Mouse (Mus musculus): ENCODE measurements around the gene Sik2. TPM values are rescaled to one million over a fixed set of nuclear protein-coding genes. Genes with fewer than 3 reads are reported as not detected.
A peak's percentile ranks its signal among the peaks of the same experiment; 100 is the strongest.

Sik2 gene
- polyA plus RNA-seq, 1 experiment from 2014 or later = 16.1 TPM

DNA sequence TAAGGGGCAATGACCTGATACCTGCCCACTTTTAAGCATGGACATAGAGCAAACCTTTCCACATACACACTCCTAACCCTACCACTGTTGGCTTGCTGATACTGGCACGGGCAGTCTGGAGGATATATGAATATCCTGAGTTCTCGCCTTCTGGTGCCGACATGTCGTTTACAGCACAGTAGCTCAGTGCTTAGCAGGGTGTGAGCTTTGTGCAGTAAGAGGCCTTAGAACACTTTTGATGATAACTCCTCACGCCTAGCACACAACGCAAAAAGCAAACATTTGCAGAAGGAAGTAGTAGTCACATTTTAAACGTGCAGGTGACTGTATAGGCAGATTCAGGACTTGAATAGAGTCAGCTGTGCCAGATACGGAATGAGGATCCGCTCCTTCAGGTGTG, 159.1 kb downstream of the Sik2 start:
- 86% methylated on average over 9 of the region's 9 CpGs for WGBS
- no peak overlapping the region for H3K4me3 ChIP-seq (ENCODE audit: low read depth, low read length)
- no peak overlapping the region for H3K9ac ChIP-seq (replicated peaks; ENCODE audit: low read depth, low read length)
- peak; percentile 32; the same call in 1 of the 2 replicates for ATAC-seq (ENCODE audit: low read depth)
- no peak overlapping the region for H3K4me2 ChIP-seq (ENCODE audit: low read depth, low read length)
- no peaks in the 10 kb centered on the region for H3K4me1 ChIP-seq (ENCODE audit: control insufficient read depth, insufficient read depth, low read length)
- no peaks in the 10 kb centered on the region for H3K9me3 ChIP-seq (ENCODE audit: control insufficient read depth, low read length)
- no peaks in the 10 kb centered on the region for H3K36me3 ChIP-seq (ENCODE audit: control insufficient read depth, insufficient read depth, low read length)
- no peaks in the 10 kb centered on the region for H3K27me3 ChIP-seq (ENCODE audit: control insufficient read depth, insufficient read depth, low read length)
- H3K27ac ChIP-seq (ENCODE audit: low read depth, low read length) = no peak overlapping the region

- WGBS = 21% methylated on average over 8 of the region's 8 CpGs
- no peak overlapping the region for H3K4me2 ChIP-seq (ENCODE audit: low read depth, low read length)
- no peaks in the 10 kb centered on the region for H3K9me3 ChIP-seq (ENCODE audit: control insufficient read depth, low read length)
- H3K36me3 ChIP-seq (ENCODE audit: control insufficient read depth, insufficient read depth, low read length) = no peaks in the 10 kb centered on the region; the same call in 1 of the 2 replicates
- H3K27me3 ChIP-seq (ENCODE audit: control insufficient read depth, insufficient read depth, low read length) = no peaks in the 10 kb centered on the region
- peak; percentile 74 for ATAC-seq (ENCODE audit: low read depth)
- no peak overlapping the region for H3K9ac ChIP-seq (replicated peaks; ENCODE audit: low read depth, low read length)
- H3K27ac ChIP-seq (ENCODE audit: low read depth, low read length) = no peak overlapping the region
- no peak overlapping the region for H3K4me3 ChIP-seq (ENCODE audit: low read depth, low read length)
- no peaks in the 10 kb centered on the region for H3K4me1 ChIP-seq (ENCODE audit: control insufficient read depth, insufficient read depth, low read length)
Measured at GRCm38 (mm10) chr9:50849249-50849648, 159.6 kb downstream of the Sik2 start.

DNA sequence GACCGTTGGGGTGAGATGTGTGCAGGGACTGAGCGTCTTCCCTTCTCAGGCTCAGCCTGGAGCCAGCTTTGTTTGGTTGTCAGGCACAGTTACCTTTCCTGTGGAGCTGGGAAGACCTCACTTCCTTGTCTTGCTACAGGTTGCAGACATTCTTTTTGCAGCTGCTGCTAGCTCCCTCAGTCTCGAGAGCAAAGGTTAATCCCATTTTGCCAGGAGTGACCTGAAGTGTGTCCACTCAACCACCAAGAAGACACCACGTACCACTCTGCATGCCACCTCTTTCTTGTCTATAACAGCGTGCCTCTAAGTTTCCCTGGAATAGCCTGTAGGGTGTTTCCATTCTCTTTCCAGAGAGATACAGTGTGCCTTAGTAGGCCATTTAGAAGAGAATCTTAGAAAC, 160.1 kb downstream of the Sik2 start:
- WGBS = 75% methylated on average over 5 of the region's 5 CpGs
- H3K27ac ChIP-seq (ENCODE audit: low read depth, low read length) = no peak overlapping the region

GRCm38 (mm10) chr9:50847606-50848368, 161.1 kb downstream of the Sik2 start:
- WGBS = 74% methylated on average over 12 of the region's 12 CpGs
- H3K9me3 ChIP-seq (ENCODE audit: control insufficient read depth, low read length) = no peaks in the 10 kb centered on the region
- no peak overlapping the region for H3K4me2 ChIP-seq (ENCODE audit: low read depth, low read length)
- no peak overlapping the region for H3K4me3 ChIP-seq (ENCODE audit: low read depth, low read length)
- peaks cover 4% of the 10 kb centered on the region; the same call in 1 of the 2 replicates for H3K36me3 ChIP-seq (ENCODE audit: control insufficient read depth, insufficient read depth, low read length)
- ATAC-seq (ENCODE audit: low read depth) = no peak
- H3K4me1 ChIP-seq (ENCODE audit: control insufficient read depth, insufficient read depth, low read length) = no peaks in the 10 kb centered on the region
- no peak overlapping the region for H3K9ac ChIP-seq (replicated peaks; ENCODE audit: low read depth, low read length)
- H3K27me3 ChIP-seq (ENCODE audit: control insufficient read depth, insufficient read depth, low read length) = no peaks in the 10 kb centered on the region
- H3K27ac ChIP-seq (ENCODE audit: low read depth, low read length) = no peak overlapping the region

More for the DNA sequence above, 160.1 kb downstream of the Sik2 start:
- Histone ChIP-seq H3K9ac (replicated peaks; ENCODE audit: low read depth, low read length) (no peak overlapping the region), H3K4me3 (ENCODE audit: low read depth, low read length) (no peak overlapping the region), H3K9me3 (ENCODE audit: control insufficient read depth, low read length) (no peaks in the 10 kb centered on the region), H3K4me2 (ENCODE audit: low read depth, low read length) (no peak overlapping the region), H3K27me3 (ENCODE audit: control insufficient read depth, insufficient read depth, low read length) (no peaks in the 10 kb centered on the region), H3K36me3 (ENCODE audit: control insufficient read depth, insufficient read depth, low read length) (no peaks in the 10 kb centered on the region; the same call in 1 of the 2 replicates), H3K4me1 (ENCODE audit: control insufficient read depth, insufficient read depth, low read length) (no peaks in the 10 kb centered on the region)
- ATAC-seq (ENCODE audit: low read depth) = no peak

GRCm38 (mm10) chr9:50847133-50847532, 161.7 kb downstream of the Sik2 start:
- Histone ChIP-seq H3K27me3 (ENCODE audit: control insufficient read depth, insufficient read depth, low read length) (no peaks in the 10 kb centered on the region), H3K4me2 (ENCODE audit: low read depth, low read length) (no peak overlapping the region), H3K36me3 (ENCODE audit: control insufficient read depth, insufficient read depth, low read length) (peaks cover 6% of the 10 kb centered on the region; the same call in 1 of the 2 replicates), H3K4me1 (ENCODE audit: control insufficient read depth, insufficient read depth, low read length) (no peaks in the 10 kb centered on the region), H3K27ac (ENCODE audit: low read depth, low read length) (no peak overlapping the region), H3K9me3 (ENCODE audit: control insufficient read depth, low read length) (no peaks in the 10 kb centered on the region), H3K4me3 (ENCODE audit: low read depth, low read length) (no peak overlapping the region), H3K9ac (replicated peaks; ENCODE audit: low read depth, low read length) (no peak overlapping the region)
- no peak for ATAC-seq (ENCODE audit: low read depth)
- WGBS = 93% methylated on average over 6 of the region's 6 CpGs

DNA sequence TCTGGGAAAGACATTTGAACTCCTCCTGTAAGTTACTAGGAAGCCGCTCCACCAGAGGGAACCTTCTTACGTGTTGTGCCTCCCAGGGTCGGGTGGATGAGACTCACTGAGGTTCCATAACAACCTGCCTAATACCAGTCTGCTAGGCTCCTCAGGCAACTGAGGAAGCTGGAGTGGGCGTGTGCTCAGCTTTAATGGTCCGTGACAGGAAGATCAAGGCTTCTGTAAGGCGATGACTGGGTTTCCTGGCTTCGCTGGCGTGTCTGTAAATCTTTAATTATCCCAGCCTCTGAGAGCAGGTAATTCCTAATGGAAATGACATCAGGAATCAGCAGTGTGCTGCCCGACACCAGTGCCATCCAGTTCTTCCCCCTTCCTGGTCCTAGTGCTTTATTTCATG, 163.3 kb downstream of the Sik2 start:
- Histone ChIP-seq H3K9ac (replicated peaks; ENCODE audit: low read depth, low read length) (no peak overlapping the region), H3K9me3 (ENCODE audit: control insufficient read depth, low read length) (no peaks in the 10 kb centered on the region), H3K4me3 (ENCODE audit: low read depth, low read length) (no peak overlapping the region), H3K4me2 (ENCODE audit: low read depth, low read length) (no peak overlapping the region), H3K4me1 (ENCODE audit: control insufficient read depth, insufficient read depth, low read length) (no peaks in the 10 kb centered on the region), H3K27ac (ENCODE audit: low read depth, low read length) (no peak overlapping the region), H3K27me3 (ENCODE audit: control insufficient read depth, insufficient read depth, low read length) (no peaks in the 10 kb centered on the region), H3K36me3 (ENCODE audit: control insufficient read depth, insufficient read depth, low read length) (peaks cover 6% of the 10 kb centered on the region; the same call in 1 of the 2 replicates)
- WGBS = 44% methylated on average over 9 of the region's 9 CpGs
- ATAC-seq (ENCODE audit: low read depth) = no peak

DNA sequence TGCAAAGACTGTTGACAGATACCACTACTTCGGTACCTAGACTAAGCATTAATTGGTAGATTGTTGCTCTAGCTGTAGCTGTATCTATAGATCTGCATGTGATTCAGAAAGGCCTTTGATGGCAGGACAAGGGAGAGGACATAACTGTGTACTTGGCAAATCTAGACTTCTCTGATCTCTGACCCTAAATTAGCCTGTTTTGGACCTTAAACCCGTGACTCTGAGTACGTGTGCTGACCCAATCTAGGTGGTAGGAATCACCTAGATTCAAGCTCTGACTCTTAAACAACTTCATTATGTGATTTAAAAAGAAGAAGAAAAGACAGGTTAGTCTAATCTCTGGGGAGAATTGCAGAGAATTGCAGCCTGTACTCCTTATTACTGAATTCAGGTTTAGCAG, 163.8 kb downstream of the Sik2 start, which contains the start of gene Ppp2r1b:
Gene Ppp2r1b (plus strand): TSS at position 221 of the 400 bp plus-strand sequence.
- 92% methylated on average over 3 of the region's 3 CpGs for WGBS
- Histone ChIP-seq H3K4me1 (ENCODE audit: control insufficient read depth, insufficient read depth, low read length) (no peaks in the 10 kb centered on the region), H3K4me3 (ENCODE audit: low read depth, low read length) (no peak within 1 kb of the TSS), H3K36me3 (ENCODE audit: control insufficient read depth, insufficient read depth, low read length) (peaks cover 6% of the 10 kb centered on the region; the same call in 1 of the 2 replicates), H3K4me2 (ENCODE audit: low read depth, low read length) (no peak within 1 kb of the TSS), H3K9ac (replicated peaks; ENCODE audit: low read depth, low read length) (no peak within 1 kb of the TSS), H3K27me3 (ENCODE audit: control insufficient read depth, insufficient read depth, low read length) (no peaks in the 10 kb centered on the region), H3K27ac (ENCODE audit: low read depth, low read length) (no peak within 1 kb of the TSS), H3K9me3 (ENCODE audit: control insufficient read depth, low read length) (no peaks in the 10 kb centered on the region)
- ATAC-seq (ENCODE audit: low read depth) = no peak

Other genes starting within 250 kb of the Sik2 start
- 11.2 and 11.5 TPM in 2 replicates for gene Fdxacb1, start 240.8 kb downstream of the Sik2 start, polyA plus RNA-seq (2014; fragmentation: Nextera tagmentation; extraction: Ambion mirVana)
- 59.8 and 60.3 TPM in 2 replicates for gene Alg9, start 234.1 kb downstream of the Sik2 start, polyA plus RNA-seq (2014; fragmentation: Nextera tagmentation; extraction: Ambion mirVana)
- gene 1110032A03Rik, start 233.6 kb downstream of the Sik2 start, polyA plus RNA-seq (2014; fragmentation: Nextera tagmentation; extraction: Ambion mirVana) = 64.1 and 66.7 TPM in 2 replicates
- 44.1 and 53.8 TPM in 2 replicates for gene Ppp2r1b, start 163.8 kb downstream of the Sik2 start, polyA plus RNA-seq (2014; fragmentation: Nextera tagmentation; extraction: Ambion mirVana)
- not detected in 2 replicates for gene Btg4, start 51.8 kb upstream of the Sik2 start, polyA plus RNA-seq (2014; fragmentation: Nextera tagmentation; extraction: Ambion mirVana)
- gene Layn, start 68.0 kb upstream of the Sik2 start, polyA plus RNA-seq (2014; fragmentation: Nextera tagmentation; extraction: Ambion mirVana) = 2.2 and 4.1 TPM in 2 replicates
- gene 4833427G06Rik, start 93.0 kb upstream of the Sik2 start, polyA plus RNA-seq (2014; fragmentation: Nextera tagmentation; extraction: Ambion mirVana) = 0.21 and 0.28 TPM in 2 replicates
- gene Gm32742, start 156.4 kb upstream of the Sik2 start, polyA plus RNA-seq (2014; fragmentation: Nextera tagmentation; extraction: Ambion mirVana) = not detected in 2 replicates
- gene Pou2af1, start 204.6 kb upstream of the Sik2 start, polyA plus RNA-seq (2014; fragmentation: Nextera tagmentation; extraction: Ambion mirVana) = 0.21 TPM in 1 of 2 replicates, not detected in the other

Measured in neural tube, embryonic 14.5 days (tissue).